Mouse (Mus musculus): ENCODE data around the gene Figla. TPM values are rescaled to one million over a fixed set of nuclear protein-coding genes. Genes with fewer than 3 reads are reported as not detected.

Figla gene
- total and polyA plus RNA-seq, 2 experiments from 2014 or later = not detected

GRCm38 (mm10) chr6:86059151-86059853 lies 43.3 kb downstream of the Figla start:
- Histone ChIP-seq H3K9me3 (ENCODE audit: low read length) (no peaks in the 10 kb centered on the region), H3K27ac (ENCODE audit: low read depth, low read length) (peak overlapping the region; percentile 82), H3K4me1 (ENCODE audit: insufficient read depth) (peaks cover 61% of the 10 kb centered on the region), H3K27me3 (ENCODE audit: insufficient read depth, low read length) (no peaks in the 10 kb centered on the region), H3K36me3 (ENCODE audit: insufficient read depth) (0 out of 2 replicates have a peak, but pooled peaks cover 4% of the 10 kb centered on the region), H3K9ac (peak overlapping the region; percentile 31; the same call in 1 of the 2 replicates), H3K4me3 (ENCODE audit: low read depth, low read length) (no peak overlapping the region), H3K4me2 (ENCODE audit: low read depth) (peak overlapping the region; percentile 29)
- DNase-seq (peak; percentile 36), ATAC-seq (peak; percentile 81)
- WGBS = 14% methylated on average over 7 of the region's 7 CpGs
- TF ChIP-seq CTCF (IDR thresholded peaks at IDR 0.05; ENCODE audit: low read depth) = no peak

GRCm38 (mm10) chr6:86060170-86060569 lies 44.2 kb downstream of the Figla start:
- no peak overlapping the region for H3K4me2 ChIP-seq (ENCODE audit: low read depth)
- ATAC-seq (no peak), DNase-seq (no peak)
- peak overlapping the region; percentile 82; the same call in 1 of the 2 replicates for H3K27ac ChIP-seq (ENCODE audit: low read depth, low read length)
- no peak overlapping the region for H3K4me3 ChIP-seq (ENCODE audit: low read depth, low read length)
- H3K36me3 ChIP-seq (ENCODE audit: insufficient read depth) = 0 out of 2 replicates have a peak, but pooled peaks cover 4% of the 10 kb centered on the region
- no peaks in the 10 kb centered on the region for H3K27me3 ChIP-seq (ENCODE audit: insufficient read depth, low read length)
- H3K9me3 ChIP-seq (ENCODE audit: low read length) = no peaks in the 10 kb centered on the region
- no peak overlapping the region for H3K9ac ChIP-seq
- 75% methylated on average over 3 of the region's 3 CpGs for WGBS
- peaks cover 69% of the 10 kb centered on the region for H3K4me1 ChIP-seq (ENCODE audit: insufficient read depth)
- TF ChIP-seq CTCF (IDR thresholded peaks at IDR 0.05; ENCODE audit: low read depth) = no peak

GRCm38 (mm10) chr6:86062226-86062625 lies 46.3 kb downstream of the Figla start:
- Histone ChIP-seq H3K4me3 (ENCODE audit: low read depth, low read length) (no peak overlapping the region), H3K9ac (peak overlapping the region; percentile 18; the same call in 1 of the 2 replicates), H3K27ac (ENCODE audit: low read depth, low read length) (peak overlapping the region; percentile 97), H3K9me3 (ENCODE audit: low read length) (no peaks in the 10 kb centered on the region), H3K36me3 (ENCODE audit: insufficient read depth) (0 out of 2 replicates have a peak, but pooled peaks cover 4% of the 10 kb centered on the region), H3K4me1 (ENCODE audit: insufficient read depth) (peaks cover 85% of the 10 kb centered on the region), H3K4me2 (ENCODE audit: low read depth) (0 out of 2 replicates have a peak overlapping the region, but pooled peaks have one; percentile 17), H3K27me3 (ENCODE audit: insufficient read depth, low read length) (no peaks in the 10 kb centered on the region)
- no peak for DNase-seq
- TF ChIP-seq CTCF (IDR thresholded peaks at IDR 0.05; ENCODE audit: low read depth) = no peak
- WGBS = 51% methylated on average over 5 of the region's 5 CpGs
- ATAC-seq = no peak

GRCm38 (mm10) chr6:86062684-86063083 lies 46.7 kb downstream of the Figla start:
- peak; percentile 19; the same call in 1 of the 2 replicates for ATAC-seq

GRCm38 (mm10) chr6:86064318-86065016 lies 48.5 kb downstream of the Figla start:
- ATAC-seq (peak; percentile 90), DNase-seq (peak; percentile 90)
- Histone ChIP-seq H3K4me2 (ENCODE audit: low read depth) (peak overlapping the region; percentile 13), H3K27ac (ENCODE audit: low read depth, low read length) (peak overlapping the region; percentile 97), H3K9me3 (ENCODE audit: low read length) (no peaks in the 10 kb centered on the region), H3K4me1 (ENCODE audit: insufficient read depth) (peaks cover 80% of the 10 kb centered on the region), H3K36me3 (ENCODE audit: insufficient read depth) (no peaks in the 10 kb centered on the region), H3K27me3 (ENCODE audit: insufficient read depth, low read length) (no peaks in the 10 kb centered on the region), H3K4me3 (ENCODE audit: low read depth, low read length) (no peak overlapping the region), H3K9ac (peak overlapping the region; percentile 41; the same call in 1 of the 2 replicates)
- WGBS = 12% methylated on average over 6 of the region's 6 CpGs
- TF ChIP-seq CTCF (IDR thresholded peaks at IDR 0.05; ENCODE audit: low read depth) = no peak

More at GRCm38 (mm10) chr6:86062684-86063083, 46.7 kb downstream of the Figla start:
- H3K27me3 ChIP-seq (ENCODE audit: insufficient read depth, low read length) = no peaks in the 10 kb centered on the region
- H3K4me2 ChIP-seq (ENCODE audit: low read depth) = 0 out of 2 replicates have a peak overlapping the region, but pooled peaks have one; percentile 17
- 0 out of 2 replicates have a peak, but pooled peaks cover under 1% of the 10 kb centered on the region for H3K36me3 ChIP-seq (ENCODE audit: insufficient read depth)
- H3K27ac ChIP-seq (ENCODE audit: low read depth, low read length) = peak overlapping the region; percentile 97
- peak; percentile 56 for DNase-seq
- H3K9ac ChIP-seq = peak overlapping the region; percentile 18; the same call in 1 of the 2 replicates
- H3K9me3 ChIP-seq (ENCODE audit: low read length) = no peaks in the 10 kb centered on the region
- TF ChIP-seq CTCF (IDR thresholded peaks at IDR 0.05; ENCODE audit: low read depth) = no peak
- peaks cover 83% of the 10 kb centered on the region for H3K4me1 ChIP-seq (ENCODE audit: insufficient read depth)
- H3K4me3 ChIP-seq (ENCODE audit: low read depth, low read length) = no peak overlapping the region
- WGBS = 35% methylated on average over 2 of the region's 2 CpGs

GRCm38 (mm10) chr6:86066727-86067126 lies 50.8 kb downstream of the Figla start:
- Histone ChIP-seq H3K27ac (ENCODE audit: low read depth, low read length) (peak overlapping the region; percentile 97), H3K4me1 (ENCODE audit: insufficient read depth) (peaks cover 87% of the 10 kb centered on the region), H3K4me2 (ENCODE audit: low read depth) (no peak overlapping the region), H3K9ac (no peak overlapping the region), H3K9me3 (ENCODE audit: low read length) (no peaks in the 10 kb centered on the region), H3K36me3 (ENCODE audit: insufficient read depth) (no peaks in the 10 kb centered on the region; the same call in 1 of the 2 replicates), H3K4me3 (ENCODE audit: low read depth, low read length) (no peak overlapping the region), H3K27me3 (ENCODE audit: insufficient read depth, low read length) (no peaks in the 10 kb centered on the region)
- 64% methylated on average over 6 of the region's 6 CpGs for WGBS
- no peak for TF ChIP-seq CTCF (IDR thresholded peaks at IDR 0.05; ENCODE audit: low read depth)
- DNase-seq (no peak), ATAC-seq (no peak)
